Mouse (Mus musculus) hindbrain, embryonic 15.5 days (tissue): ENCODE data around the gene Gm42906. TPM values are rescaled to one million over a fixed set of nuclear protein-coding genes. Genes with fewer than 3 reads are reported as not detected.
A peak's percentile ranks its signal among the peaks of the same experiment; 100 is the strongest.

Experiments
- ATAC-seq: fragments of 200-750 bp; cut with Nextera tagmentation; 2 replicates; pipeline ENCODE4 v1.8.0; 2017; ENCODE audit warnings: low read depth, moderate number of reproducible peaks, moderate TSS enrichment; ENCODE audit not compliant: low FRiP score
- H3K27ac ChIP-seq: fragments of 300-500 bp; sonication (generic); replicated peaks from 2 replicates; pipeline ENCODE4 v1.5.1; 2015; ENCODE audit warnings: mild to moderate bottlenecking, inconsistent platforms
- H3K27me3 ChIP-seq: fragments of 300-500 bp; sonication (generic); 2 replicates; pipeline ENCODE4 v1.6.1; 2015; ENCODE audit warnings: control low read depth, inconsistent platforms
- H3K36me3 ChIP-seq: fragments of 300-500 bp; sonication (generic); 2 replicates; pipeline ENCODE4 v1.6.1; 2015; ENCODE audit warnings: control low read depth, inconsistent platforms
- H3K4me1 ChIP-seq: fragments of 300-500 bp; sonication (generic); replicated peaks from 2 replicates; pipeline ENCODE4 v1.6.1; 2015; ENCODE audit warnings: control low read depth, inconsistent platforms
- H3K4me2 ChIP-seq: fragments of 300-500 bp; sonication (generic); 2 replicates; pipeline ENCODE4 v1.6.1; 2015; ENCODE audit warnings: moderate library complexity, mild to moderate bottlenecking, inconsistent platforms
- H3K4me3 ChIP-seq: fragments of 300-500 bp; sonication (generic); 2 replicates; pipeline ENCODE4 v1.5.1; 2015; ENCODE audit warnings: mild to moderate bottlenecking, inconsistent platforms
- H3K9ac ChIP-seq: fragments of 300-500 bp; sonication (generic); 2 replicates; pipeline ENCODE4 v1.6.1; 2015; ENCODE audit warnings: inconsistent platforms
- H3K9me3 ChIP-seq: fragments of 300-500 bp; sonication (generic); 2 replicates; pipeline ENCODE4 v1.6.1; 2016; ENCODE audit warnings: control low read depth, inconsistent platforms
- WGBS: fragments of 180-500 bp; shearing (Covaris S2); methylation state at CpG from one replicate; pipeline ENCODE4 v1.1.7; 2015; 5-methylcytosine and 5-hydroxymethylcytosine counted together
- polyA plus RNA-seq: library from polyadenylated mRNA; unstranded; fragments of >200 nt; fragmentation: Nextera tagmentation; extraction: Ambion mirVana; gene quantifications from 2 replicates; pipeline ENCODE4 v1.2.1, GENCODE M21; 2015

Gene Gm42906
- polyA plus RNA-seq, 1 experiment from 2014 or later: not detected

DNA sequence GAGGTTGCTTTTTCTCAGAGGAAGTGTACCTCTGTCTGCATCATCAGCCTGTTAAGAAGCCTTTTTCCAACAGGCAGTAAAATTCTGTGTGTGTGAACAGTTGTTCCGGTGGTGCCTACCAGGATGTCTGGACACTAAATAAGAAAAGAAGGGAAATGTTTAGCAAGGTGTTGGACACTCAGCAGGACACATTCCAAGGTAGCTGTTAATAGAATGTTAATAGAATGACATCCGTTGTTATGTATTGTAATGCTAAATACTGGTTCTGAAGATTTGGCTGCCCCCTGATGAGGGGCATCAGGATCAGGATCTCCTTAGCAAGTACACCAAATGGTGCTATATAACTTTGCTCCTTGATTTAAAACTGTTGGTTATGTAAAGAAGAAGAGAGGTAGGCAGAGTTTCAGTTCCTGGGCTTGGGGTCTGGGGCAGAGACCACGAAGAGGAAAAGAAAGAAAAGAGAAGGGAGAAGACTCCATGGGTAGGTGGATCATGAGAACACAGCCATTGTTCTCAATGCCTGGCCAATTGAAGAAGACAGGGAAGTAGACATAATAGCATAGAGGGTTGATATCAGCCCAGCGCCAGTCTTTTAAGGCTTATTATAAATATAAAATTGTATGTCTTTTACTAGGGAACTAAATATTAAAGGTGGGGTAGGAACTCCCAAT lies 204.1 kb downstream of the Gm42906 start:
- 67% methylated on average over 4 of the region's 4 CpGs for WGBS
- H3K27me3 ChIP-seq: no peaks in the 10 kb centered on the region
- ATAC-seq: no peak
- H3K9me3 ChIP-seq: no peaks in the 10 kb centered on the region
- H3K4me3 ChIP-seq: no peak overlapping the region
- no peak overlapping the region for H3K27ac ChIP-seq
- no peaks in the 10 kb centered on the region for H3K36me3 ChIP-seq
- no peak overlapping the region for H3K4me2 ChIP-seq
- no peaks in the 10 kb centered on the region; the same call in 1 of the 2 replicates for H3K4me1 ChIP-seq
- H3K9ac ChIP-seq: no peak overlapping the region

DNA sequence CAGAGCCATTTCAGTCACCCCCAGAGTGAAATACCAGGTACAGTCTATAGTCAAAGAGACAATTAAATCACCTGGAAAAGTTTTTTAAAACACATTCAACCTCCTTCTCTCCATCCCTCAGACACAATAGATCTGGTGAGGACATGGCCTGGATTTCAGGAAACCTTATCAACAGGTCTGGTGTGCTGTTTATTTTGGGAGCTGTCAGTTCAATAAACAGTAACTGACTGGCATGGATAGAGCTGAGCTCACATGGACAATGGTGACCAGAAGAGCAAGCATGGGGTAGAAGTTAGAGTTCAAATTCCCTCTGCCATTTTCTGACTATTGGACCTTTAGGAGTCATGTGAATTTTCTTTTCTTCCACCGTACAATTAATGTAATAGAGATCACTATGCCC lies 205.2 kb downstream of the Gm42906 start:
- H3K9me3 ChIP-seq: no peaks in the 10 kb centered on the region
- ATAC-seq: no peak
- WGBS: 88% methylated on average over 1 of the region's 1 CpGs

DNA sequence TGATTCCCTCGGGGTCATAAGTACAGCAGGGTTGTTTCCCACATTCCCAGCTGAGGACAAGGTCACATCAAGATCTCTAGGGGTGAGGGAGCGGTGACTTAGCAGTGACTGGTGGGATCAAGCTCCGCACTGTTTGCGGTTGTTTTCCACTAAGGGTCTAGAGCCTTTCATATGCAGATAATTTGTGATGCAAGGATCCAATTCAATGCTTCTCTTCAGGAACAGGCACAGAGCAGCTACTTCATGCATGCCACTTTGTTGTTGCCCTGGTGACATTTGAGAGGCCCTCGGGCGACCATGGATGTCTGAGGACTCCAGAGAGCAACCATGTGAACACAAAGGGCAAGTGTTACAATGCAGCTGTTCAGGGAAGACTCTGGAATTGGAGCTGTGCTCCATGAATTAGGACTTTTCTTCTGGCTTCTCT lies 209.3 kb downstream of the Gm42906 start:
- no peaks in the 10 kb centered on the region for H3K36me3 ChIP-seq
- ATAC-seq: peak; percentile 59
- no peak overlapping the region for H3K9ac ChIP-seq
- H3K4me1 ChIP-seq: peaks cover 6% of the 10 kb centered on the region; the same call in 1 of the 2 replicates
- H3K27me3 ChIP-seq: no peaks in the 10 kb centered on the region
- 0 out of 2 replicates have a peak overlapping the region, but pooled peaks have one; percentile 5 for H3K27ac ChIP-seq
- no peak overlapping the region for H3K4me3 ChIP-seq
- no peak overlapping the region for H3K4me2 ChIP-seq
- 13% methylated on average over 6 of the region's 6 CpGs for WGBS
- H3K9me3 ChIP-seq: no peaks in the 10 kb centered on the region

More for the DNA sequence above, 205.2 kb downstream of the Gm42906 start:
- H3K4me2 ChIP-seq: no peak overlapping the region
- H3K4me1 ChIP-seq: peaks cover 6% of the 10 kb centered on the region; the same call in 1 of the 2 replicates
- H3K27ac ChIP-seq: no peak overlapping the region
- no peaks in the 10 kb centered on the region for H3K27me3 ChIP-seq
- H3K36me3 ChIP-seq: no peaks in the 10 kb centered on the region
- no peak overlapping the region for H3K4me3 ChIP-seq
- no peak overlapping the region for H3K9ac ChIP-seq

DNA sequence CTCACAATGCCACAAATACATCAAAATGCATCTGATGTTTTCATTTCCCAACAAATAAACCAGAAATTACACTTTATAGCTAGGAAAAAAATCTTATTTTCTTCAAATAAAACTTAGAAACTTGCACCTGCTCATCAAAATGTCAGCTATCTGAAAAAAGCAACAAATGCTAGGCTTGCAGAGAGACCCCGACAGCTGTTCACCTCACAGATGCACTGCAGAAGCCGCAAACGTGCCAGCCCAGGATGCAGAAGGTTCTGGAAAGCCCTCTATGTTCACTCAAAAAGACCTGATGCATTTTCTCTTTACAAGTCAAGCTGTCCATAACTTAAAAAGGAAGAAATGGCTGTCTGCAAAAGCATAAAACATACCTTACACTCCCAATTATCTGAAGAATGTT lies 214.9 kb downstream of the Gm42906 start:
- ATAC-seq: no peak
- Histone ChIP-seq H3K27ac (no peak overlapping the region), H3K36me3 (no peaks in the 10 kb centered on the region), H3K4me3 (no peak overlapping the region), H3K4me2 (no peak overlapping the region), H3K9ac (no peak overlapping the region), H3K9me3 (no peaks in the 10 kb centered on the region), H3K4me1 (no peaks in the 10 kb centered on the region), H3K27me3 (no peaks in the 10 kb centered on the region)
- 78% methylated on average over 3 of the region's 3 CpGs for WGBS

DNA sequence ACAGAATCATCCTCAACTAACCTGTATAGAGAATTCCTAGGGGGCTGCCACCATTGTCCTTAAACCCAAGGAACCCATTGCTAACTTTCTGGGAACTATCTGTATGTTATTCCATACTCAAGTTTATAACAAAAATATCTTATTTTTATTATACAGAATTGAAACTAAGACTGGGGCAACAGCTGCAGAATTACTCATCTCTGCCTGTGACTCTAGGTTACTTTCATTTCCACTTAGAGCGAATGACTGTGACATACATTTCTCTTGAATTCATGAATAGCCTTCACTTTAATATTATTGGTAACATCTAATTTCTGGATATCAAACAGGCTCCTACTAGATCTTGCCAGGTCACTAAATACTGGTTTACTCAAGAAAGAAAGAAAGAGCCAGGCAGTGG lies 217.1 kb downstream of the Gm42906 start:
- ATAC-seq: no peak
- Histone ChIP-seq H3K36me3 (no peaks in the 10 kb centered on the region), H3K4me3 (no peak overlapping the region), H3K4me1 (no peaks in the 10 kb centered on the region), H3K9me3 (no peaks in the 10 kb centered on the region), H3K27me3 (no peaks in the 10 kb centered on the region), H3K27ac (no peak overlapping the region), H3K4me2 (no peak overlapping the region), H3K9ac (no peak overlapping the region)
- WGBS: 90% methylated on average over 1 of the region's 1 CpGs

DNA sequence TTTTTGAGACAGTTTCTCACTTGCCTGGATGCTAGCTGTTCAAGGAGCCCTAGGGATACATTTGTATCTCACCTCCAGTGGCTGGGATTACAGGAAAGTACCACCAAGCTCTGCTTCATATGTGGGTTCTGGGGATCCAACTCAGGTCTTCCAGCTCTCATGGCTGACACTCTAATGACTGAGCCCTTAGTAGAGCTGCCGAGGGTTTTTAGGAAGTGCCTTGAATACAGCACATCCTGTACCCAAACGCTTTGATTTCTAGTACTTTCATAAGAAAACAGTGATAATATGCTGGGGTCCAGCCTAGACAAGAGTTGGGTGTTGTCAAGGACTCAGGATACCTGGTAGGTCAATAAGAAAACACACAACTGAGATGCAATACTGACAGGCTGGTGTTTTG lies 217.9 kb downstream of the Gm42906 start:
- no peak overlapping the region for H3K27ac ChIP-seq
- H3K4me3 ChIP-seq: no peak overlapping the region
- no peaks in the 10 kb centered on the region for H3K4me1 ChIP-seq
- ATAC-seq: no peak
- no peaks in the 10 kb centered on the region for H3K27me3 ChIP-seq
- no peaks in the 10 kb centered on the region for H3K36me3 ChIP-seq
- no peak overlapping the region for H3K9ac ChIP-seq
- WGBS: 88% methylated on average over 2 of the region's 2 CpGs
- H3K9me3 ChIP-seq: no peaks in the 10 kb centered on the region
- H3K4me2 ChIP-seq: no peak overlapping the region

DNA sequence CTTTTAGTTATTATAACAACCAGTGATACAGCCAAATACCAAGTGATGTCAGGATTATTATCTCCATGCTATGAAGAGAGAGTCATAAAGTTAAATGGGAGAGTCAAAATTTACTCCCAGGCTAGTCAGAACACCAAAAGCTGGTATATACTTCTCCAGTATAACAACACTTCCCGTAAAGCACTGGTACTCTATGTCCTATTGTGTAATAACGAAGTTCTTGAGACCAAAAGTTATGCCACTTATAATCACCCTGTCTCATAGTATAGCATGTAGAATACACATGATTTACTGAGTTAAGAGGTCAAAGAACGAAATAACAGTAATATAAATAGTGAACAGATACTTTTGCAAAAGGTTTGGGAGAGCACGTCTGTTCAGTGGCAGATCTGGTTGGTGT lies 222.9 kb downstream of the Gm42906 start:
- Histone ChIP-seq H3K27ac (no peak overlapping the region), H3K4me1 (no peaks in the 10 kb centered on the region), H3K9ac (no peak overlapping the region), H3K4me3 (no peak overlapping the region), H3K9me3 (no peaks in the 10 kb centered on the region), H3K27me3 (no peaks in the 10 kb centered on the region), H3K4me2 (no peak overlapping the region), H3K36me3 (no peaks in the 10 kb centered on the region)
- WGBS: 90% methylated on average over 4 of the region's 4 CpGs
- no peak for ATAC-seq

DNA sequence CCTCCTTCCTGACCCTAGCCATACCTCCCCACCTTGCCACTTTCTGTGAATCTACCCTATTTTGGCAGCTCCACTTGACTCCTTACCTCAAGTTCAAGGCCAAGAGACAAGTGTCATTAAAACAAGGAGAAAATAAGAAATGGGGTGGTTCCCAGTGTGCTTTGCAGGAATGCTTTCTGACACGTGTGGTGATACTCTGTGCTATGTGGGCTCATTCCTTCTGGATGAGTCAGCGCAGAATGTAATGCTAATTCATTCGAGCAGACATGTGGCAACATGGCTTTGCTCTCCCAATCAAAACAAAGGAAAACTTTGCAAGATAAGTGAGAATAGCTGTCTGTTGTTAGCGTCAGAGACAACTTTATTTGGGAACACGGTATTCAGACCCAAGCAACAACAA lies 225.0 kb downstream of the Gm42906 start:
- no peaks in the 10 kb centered on the region for H3K4me1 ChIP-seq
- no peak overlapping the region for H3K9ac ChIP-seq
- no peak overlapping the region for H3K4me2 ChIP-seq
- 70% methylated on average over 5 of the region's 5 CpGs for WGBS
- H3K27me3 ChIP-seq: no peaks in the 10 kb centered on the region
- no peak overlapping the region for H3K4me3 ChIP-seq
- H3K9me3 ChIP-seq: no peaks in the 10 kb centered on the region
- no peaks in the 10 kb centered on the region for H3K36me3 ChIP-seq
- no peak for ATAC-seq
- no peak overlapping the region for H3K27ac ChIP-seq

DNA sequence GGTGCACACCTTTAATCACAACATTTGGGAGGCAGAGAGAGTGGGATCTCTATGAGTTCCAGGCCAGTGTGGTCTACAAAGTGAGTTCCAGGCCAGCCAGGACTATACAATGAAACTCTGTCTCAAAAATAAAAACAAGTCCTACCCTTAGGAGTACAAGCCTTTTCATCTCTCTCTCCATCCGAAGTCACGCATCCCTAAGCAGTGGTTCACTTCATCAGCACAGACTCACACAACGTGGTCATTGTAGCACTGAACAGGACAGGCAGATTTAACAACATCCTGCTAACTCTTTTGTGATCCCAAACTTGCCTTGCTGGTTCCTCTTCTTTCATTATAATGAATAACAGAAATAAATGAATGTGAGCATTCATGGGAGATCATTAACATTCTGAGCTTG lies 226.7 kb downstream of the Gm42906 start:
- H3K27me3 ChIP-seq: no peaks in the 10 kb centered on the region
- 66% methylated on average over 3 of the region's 3 CpGs for WGBS
- no peak for ATAC-seq
- H3K27ac ChIP-seq: no peak overlapping the region
- H3K4me2 ChIP-seq: no peak overlapping the region
- H3K4me3 ChIP-seq: no peak overlapping the region
- no peak overlapping the region for H3K9ac ChIP-seq
- H3K9me3 ChIP-seq: no peaks in the 10 kb centered on the region
- H3K4me1 ChIP-seq: peaks cover 5% of the 10 kb centered on the region; the same call in 1 of the 2 replicates
- no peaks in the 10 kb centered on the region for H3K36me3 ChIP-seq

DNA sequence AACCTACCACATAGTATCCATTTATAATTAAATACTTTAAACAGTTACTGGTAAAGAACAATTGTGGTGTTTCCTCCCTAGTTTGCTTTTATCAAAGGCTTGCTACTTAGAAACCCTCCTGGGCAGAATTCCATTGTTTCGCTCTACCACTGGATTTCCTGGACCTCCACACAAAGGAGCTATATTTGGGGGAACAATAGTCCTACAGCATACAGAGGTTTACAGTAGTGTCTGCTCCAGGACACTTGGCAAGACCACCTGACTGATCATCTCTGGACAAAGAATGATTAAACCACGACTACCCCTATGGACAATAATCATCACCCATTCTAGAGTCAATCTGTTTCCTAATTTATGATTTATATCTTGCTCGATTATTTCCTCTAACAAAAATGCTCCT lies 228.7 kb downstream of the Gm42906 start:
- ATAC-seq: no peak
- Histone ChIP-seq H3K4me2 (no peak overlapping the region), H3K36me3 (no peaks in the 10 kb centered on the region), H3K27ac (no peak overlapping the region), H3K4me1 (peaks cover 5% of the 10 kb centered on the region; the same call in 1 of the 2 replicates), H3K27me3 (no peaks in the 10 kb centered on the region), H3K9ac (no peak overlapping the region), H3K4me3 (no peak overlapping the region), H3K9me3 (no peaks in the 10 kb centered on the region)
- WGBS: 80% methylated on average over 3 of the region's 3 CpGs

DNA sequence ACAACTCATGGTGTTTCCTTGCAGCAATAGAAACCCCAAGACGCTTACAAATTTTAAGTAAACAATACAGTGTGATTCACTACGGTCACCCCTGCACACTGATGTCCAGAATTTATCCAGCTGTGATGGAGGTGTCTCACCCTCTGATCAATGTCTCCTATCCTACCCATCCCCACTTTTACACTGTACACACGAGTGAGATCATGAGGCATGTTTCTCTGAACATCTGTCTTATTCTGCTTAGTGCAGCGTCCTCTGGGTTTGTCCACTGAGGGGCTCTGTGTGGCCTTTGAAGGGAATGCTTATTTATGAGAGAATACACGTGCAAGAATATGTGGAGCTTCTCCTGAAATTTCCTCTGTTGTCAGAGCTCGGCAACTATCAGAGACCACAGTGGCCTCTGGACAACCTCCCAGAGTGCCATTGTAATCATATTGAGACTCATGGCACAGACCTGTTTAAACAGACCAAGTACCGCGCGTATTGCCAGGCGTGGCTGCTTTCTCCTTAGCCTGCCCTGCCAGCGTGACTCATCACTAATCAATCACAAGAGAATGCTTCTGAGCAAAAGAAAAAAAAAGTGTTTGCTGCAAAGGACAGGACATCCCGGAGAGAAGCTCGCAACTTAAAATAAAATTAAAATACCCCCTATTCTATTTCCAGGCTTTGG lies 231.2 kb downstream of the Gm42906 start:
- Histone ChIP-seq H3K4me3 (no peak overlapping the region), H3K27ac (no peak overlapping the region), H3K9me3 (no peaks in the 10 kb centered on the region), H3K4me1 (peaks cover 5% of the 10 kb centered on the region; the same call in 1 of the 2 replicates), H3K27me3 (no peaks in the 10 kb centered on the region), H3K4me2 (no peak overlapping the region), H3K36me3 (no peaks in the 10 kb centered on the region), H3K9ac (no peak overlapping the region)
- WGBS: 41% methylated on average over 13 of the region's 13 CpGs
- ATAC-seq: no peak; the same call in 1 of the 2 replicates

DNA sequence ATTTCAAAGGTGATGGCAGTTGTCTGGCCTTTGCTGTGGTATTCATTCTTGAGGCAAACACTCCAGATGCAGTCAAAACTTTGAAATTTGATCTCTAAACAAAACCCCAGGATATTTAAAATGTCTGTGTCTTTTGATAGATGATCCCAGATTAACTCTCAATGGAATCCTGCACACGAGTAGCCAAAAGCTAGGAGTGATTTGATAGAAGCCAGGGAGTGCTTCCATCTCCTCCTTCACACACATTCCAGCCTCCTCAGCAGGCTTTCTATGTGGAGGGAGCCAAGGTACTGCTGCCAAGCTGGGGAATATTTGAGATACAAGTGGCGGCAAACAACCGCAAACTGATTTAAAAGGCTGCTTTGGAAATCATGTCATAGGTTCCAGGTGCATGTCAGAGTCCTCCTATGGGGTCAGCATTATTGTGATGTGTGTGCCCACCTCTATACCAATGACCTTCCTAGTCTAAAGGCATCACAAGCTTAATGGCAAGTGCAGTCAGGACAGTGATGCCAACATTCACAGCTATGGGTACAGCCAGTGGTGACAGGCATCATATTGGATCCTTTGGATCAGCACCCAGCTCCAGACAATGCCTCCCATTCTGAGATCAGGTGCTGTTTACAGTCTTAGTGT lies 234.0 kb downstream of the Gm42906 start:
- H3K27me3 ChIP-seq: 0 out of 2 replicates have a peak, but pooled peaks cover 5% of the 10 kb centered on the region
- no peak overlapping the region for H3K4me2 ChIP-seq
- WGBS: 71% methylated on average over 3 of the region's 3 CpGs
- peaks cover 12% of the 10 kb centered on the region; the same call in 1 of the 2 replicates for H3K4me1 ChIP-seq
- no peak overlapping the region for H3K4me3 ChIP-seq
- no peak for ATAC-seq
- H3K9me3 ChIP-seq: no peaks in the 10 kb centered on the region
- no peaks in the 10 kb centered on the region for H3K36me3 ChIP-seq
- H3K27ac ChIP-seq: no peak overlapping the region
- H3K9ac ChIP-seq: no peak overlapping the region
